Mouse (Mus musculus) adrenal gland, postnatal 10 days (tissue): Measurements from ENCODE around the gene Olfr1223. TPM values are rescaled to one million over a fixed set of nuclear protein-coding genes. Genes with fewer than 3 reads are reported as not detected.
"Not testable (repeated sequence)": the region's sequence is repeated elsewhere in the genome, so short reads cannot be mapped to it uniquely, and the experiment has no call there.

Experiments used
- DNase-seq: peaks from one replicate; pipeline ENCODE4 v3.0.0; 2021; ENCODE audit warnings: mixed read lengths
- long read RNA-seq, 2 experiments: library from polyadenylated mRNA; stranded (forward); transcript quantifications; one replicate each; pipeline ENCODE4 v2.0.0; 2021
- total RNA-seq, 2 experiments: library from RNA; stranded (reverse); gene quantifications; 2 replicates each; pipeline ENCODE4 v1.2.3; 2021

The Olfr1223 gene
- not detected for total RNA-seq
- long read RNA-seq, experiment 1 = 0 reads
- long read RNA-seq, experiment 2 = 0 reads

GRCm38 (mm10) chr2:89151460-89151859 is at the start of gene Olfr1223:
TSS of gene Olfr1223 (minus strand) at chr2:89151560.
- no peak for DNase-seq

DNA sequence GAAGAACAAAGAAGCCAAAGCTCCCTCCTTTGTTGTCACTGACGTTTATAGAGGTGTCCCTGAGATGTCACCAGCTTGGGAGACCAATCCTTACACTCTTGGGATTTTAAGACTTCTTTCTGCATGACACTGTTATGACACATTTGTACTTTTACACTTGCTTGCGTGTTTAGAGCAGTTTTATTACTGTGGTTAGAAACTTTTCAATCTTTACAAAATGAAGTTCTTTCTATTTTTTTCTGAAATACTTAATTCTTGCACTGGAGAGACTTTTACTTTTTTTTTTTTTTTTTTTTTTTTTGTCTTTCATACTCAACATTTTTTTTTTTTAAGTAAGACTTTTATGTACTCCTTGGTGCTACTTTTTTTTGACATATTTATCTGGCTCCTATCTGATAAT is 48.6 kb upstream of the Olfr1223 start, which contains the start of gene Olfr1226:
Olfr1226 (minus strand) TSS at position 101 of the 400 bp plus-strand sequence.
- no peak for DNase-seq

GRCm38 (mm10) chr2:89196325-89196982 is 45.1 kb upstream of the Olfr1223 start:
- DNase-seq = no peak

- DNase-seq = no peak
Measured at GRCm38 (mm10) chr2:89174569-89174968, 23.2 kb upstream of the Olfr1223 start, which contains the start of gene Olfr1225. TSS of gene Olfr1225 (minus strand) at chr2:89174669.

- DNase-seq = not testable (repeated sequence)
Measured at GRCm38 (mm10) chr2:89164711-89165110, 13.4 kb upstream of the Olfr1223 start.

DNA sequence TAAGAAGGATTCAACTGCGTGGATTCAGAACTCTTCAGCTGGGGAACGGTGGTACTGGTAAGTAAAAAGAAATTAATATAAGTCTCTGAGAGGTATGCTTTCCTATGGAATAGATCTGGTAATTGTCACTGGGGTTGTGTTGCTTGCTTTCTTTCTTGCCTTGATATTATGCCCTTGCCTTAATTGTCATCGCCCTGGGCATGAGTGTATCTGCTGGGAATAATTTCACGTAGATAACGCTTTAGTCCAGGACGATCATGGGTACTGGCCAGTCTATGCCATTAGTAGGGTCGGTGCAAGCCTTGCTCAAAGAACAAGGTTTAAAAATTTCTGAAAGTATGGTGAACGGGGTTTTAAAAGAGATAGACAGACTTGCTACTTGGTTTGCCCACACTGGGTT is 12.6 kb upstream of the Olfr1223 start, which contains the start of gene Olfr1224-ps1:
Olfr1224-ps1 (minus strand) TSS at position 101 of the 400 bp plus-strand sequence.
- not testable (repeated sequence) for DNase-seq

GRCm38 (mm10) chr2:89132954-89133353 is 18.4 kb downstream of the Olfr1223 start, which contains the start of gene Olfr1222:
TSS of gene Olfr1222 (minus strand) at chr2:89133054.
- DNase-seq = no peak

GRCm38 (mm10) chr2:89117183-89117582 is 34.2 kb downstream of the Olfr1223 start, which contains the start of gene Olfr1221:
TSS of gene Olfr1221 (minus strand) at chr2:89117283.
- DNase-seq = no peak

DNA sequence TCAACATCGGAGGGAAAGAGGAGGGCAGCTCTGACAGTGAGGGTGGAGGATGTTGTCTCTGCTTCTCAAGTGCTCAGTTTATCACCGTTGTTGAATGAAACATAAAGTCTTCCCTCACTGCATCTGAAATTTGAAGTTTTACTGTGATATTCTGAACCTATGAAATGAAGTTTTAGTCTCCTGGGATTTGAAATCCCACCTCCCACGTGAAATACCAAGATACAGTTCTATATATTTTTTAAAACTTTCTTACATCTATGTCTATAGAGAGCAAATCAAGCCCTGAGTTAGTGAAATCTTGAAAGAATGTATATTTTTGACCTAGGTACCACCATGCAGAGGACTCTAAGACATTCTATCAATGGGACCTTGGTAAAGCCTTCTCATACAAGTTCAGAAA is 44.6 kb downstream of the Olfr1223 start, which contains the start of gene Olfr1220:
Olfr1220 (minus strand) TSS at position 101 of the 400 bp plus-strand sequence.
- DNase-seq = no peak

- no peak for DNase-seq
Measured at GRCm38 (mm10) chr2:89105651-89106050, 45.7 kb downstream of the Olfr1223 start.

DNA sequence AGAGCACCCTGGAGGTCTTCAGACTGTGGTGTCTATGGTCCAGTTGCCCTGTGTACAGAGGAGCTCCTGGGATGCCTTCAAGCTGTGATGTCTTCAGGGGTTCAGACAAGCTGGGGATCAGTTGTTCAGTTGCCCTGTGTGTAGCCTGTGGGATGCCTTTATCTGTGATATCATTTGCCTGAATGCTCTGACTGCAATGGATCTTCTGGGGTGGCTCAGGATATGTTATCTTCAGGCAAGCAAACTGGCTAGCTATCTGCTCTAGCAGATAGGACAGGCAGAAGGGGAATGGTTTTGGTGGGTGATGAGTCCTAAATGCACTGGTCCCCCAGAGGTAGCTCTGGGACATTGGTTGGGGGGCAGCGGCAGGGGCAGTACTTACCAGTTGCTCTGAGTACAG is 57.5 kb downstream of the Olfr1223 start:
- DNase-seq = no peak

Other genes starting within 250 kb of the Olfr1223 start
- not detected for gene Olfr1208, start 249.2 kb downstream of the Olfr1223 start, total RNA-seq
- gene Olfr1209, start 236.4 kb downstream of the Olfr1223 start, total RNA-seq = not detected
- not detected for gene Olfr1211, start 213.4 kb downstream of the Olfr1223 start, total RNA-seq
- not detected for gene Olfr1212, start 197.6 kb downstream of the Olfr1223 start, total RNA-seq
- not detected for gene Gm13762, start 171.3 kb downstream of the Olfr1223 start, total RNA-seq
- gene Olfr1214, start 158.9 kb downstream of the Olfr1223 start, total RNA-seq = not detected
- gene Olfr1215, start 144.6 kb downstream of the Olfr1223 start, total RNA-seq = not detected
- gene Olfr1216, start 133.2 kb downstream of the Olfr1223 start, total RNA-seq = not detected
- not detected for gene Olfr1217, start 119.5 kb downstream of the Olfr1223 start, total RNA-seq
- gene Olfr1218, start 90.4 kb downstream of the Olfr1223 start, total RNA-seq = not detected
- not detected for gene Olfr1219, start 68.0 kb downstream of the Olfr1223 start, total RNA-seq
- not detected for gene Olfr1220, start 44.7 kb downstream of the Olfr1223 start, total RNA-seq
- not detected for gene Olfr1221, start 34.3 kb downstream of the Olfr1223 start, total RNA-seq
- gene Olfr1222, start 18.5 kb downstream of the Olfr1223 start, total RNA-seq = not detected
- gene Olfr1224-ps1, start 12.5 kb upstream of the Olfr1223 start, total RNA-seq = not detected
- not detected for gene Olfr1225, start 23.1 kb upstream of the Olfr1223 start, total RNA-seq
- not detected for gene Olfr1226, start 48.5 kb upstream of the Olfr1223 start, total RNA-seq
- not detected for gene Olfr1228, start 102.5 kb upstream of the Olfr1223 start, total RNA-seq
- not detected for gene Olfr1229, start 136.5 kb upstream of the Olfr1223 start, total RNA-seq
- gene Olfr1230, start 145.7 kb upstream of the Olfr1223 start, total RNA-seq = not detected
- gene Olfr1231, start 155.5 kb upstream of the Olfr1223 start, total RNA-seq = not detected
- not detected for gene Olfr1232, start 178.1 kb upstream of the Olfr1223 start, total RNA-seq
- gene Olfr1233, start 190.8 kb upstream of the Olfr1223 start, total RNA-seq = not detected
- not detected for gene Olfr1234, start 213.3 kb upstream of the Olfr1223 start, total RNA-seq